ENCODE assay signal across 17 mouse cellular contexts in genomic region chr13:84905994-84906393, GRCm38 (mm10).
A peak's percentile ranks its signal among the peaks of the same experiment; 100 is the strongest.
DNase-seq lines count a peak whose midpoint lies in the region; ATAC-seq and TF ChIP-seq lines count a peak whose summit lies in the region.
"Had no signal": no experiment of that assay in that cellular context is flagged by ENCODE, and none has a peak within 500 bp of the region (broad histone marks: within the 10 kb centered on the region; RNA-seq: fewer than 3 reads in every experiment).

No protein-coding gene starts in this region.

- no peaks in the 10 kb centered on the region for H3K27me3 ChIP-seq in midbrain, embryonic 11.5 days (ENCODE audit: control insufficient read depth, insufficient read depth, low read length)
- H3K27me3 ChIP-seq in midbrain, embryonic 10.5 days (ENCODE audit: low read depth, poor library complexity, severe bottlenecking) = no peaks in the 10 kb centered on the region
- no peaks in the 10 kb centered on the region for H3K27me3 ChIP-seq in forebrain, postnatal 0 days (ENCODE audit: insufficient read depth, low read length)
- H3K27me3 ChIP-seq in midbrain, embryonic 14.5 days (ENCODE audit: control insufficient read depth, insufficient read depth, low read length) = no peaks in the 10 kb centered on the region
- H3K27me3 ChIP-seq in kidney, embryonic 15.5 days = no peaks in the 10 kb centered on the region
- H3K27me3 ChIP-seq: liver, embryonic 12.5 days; lung, embryonic 15.5 days had no signal

- no peaks in the 10 kb centered on the region for H3K9me3 ChIP-seq in midbrain, embryonic 11.5 days (ENCODE audit: control insufficient read depth, low read length)
- H3K9me3 ChIP-seq in midbrain, embryonic 10.5 days (replicated peaks) = no peaks in the 10 kb centered on the region
- no peaks in the 10 kb centered on the region for H3K9me3 ChIP-seq in forebrain, postnatal 0 days (ENCODE audit: low read length)
- H3K9me3 ChIP-seq in midbrain, embryonic 14.5 days (ENCODE audit: control insufficient read depth, low read length) = no peaks in the 10 kb centered on the region
- no peaks in the 10 kb centered on the region for H3K9me3 ChIP-seq in kidney, embryonic 15.5 days (replicated peaks)
- H3K9me3 ChIP-seq: limb, embryonic 10.5 days; liver, embryonic 12.5 days; lung, embryonic 15.5 days had no signal

- DNase-seq in midbrain, embryonic 11.5 days (ENCODE audit: low spot score, missing footprints) = no peak
- DNase-seq in midbrain, embryonic 10.5 days (ENCODE audit: low spot score) = no peak
- DNase-seq in forebrain, postnatal 0 days = no peak
- DNase-seq in midbrain, embryonic 14.5 days = peak; percentile 67
- DNase-seq in urinary bladder, postnatal 25 days (ENCODE audit: low spot score) = no peak
- no peak for DNase-seq in ovary, postnatal 14 days (ENCODE audit: low spot score)
- DNase-seq: B cell, adult 2 months; cerebellum, adult 8-10 months; embryo, embryonic 11 days; kidney, adult 8-10 months; kidney, postnatal 4 days; thymus, postnatal 36 days had no signal

- H3K4me3 ChIP-seq in midbrain, embryonic 11.5 days (ENCODE audit: low read depth, low read length) = no peak overlapping the region
- H3K4me3 ChIP-seq in midbrain, embryonic 10.5 days = no peak overlapping the region
- H3K4me3 ChIP-seq in forebrain, postnatal 0 days (ENCODE audit: low read depth, low read length) = peak overlapping the region; percentile 28
- no peak overlapping the region; the same call in 1 of the 2 replicates for H3K4me3 ChIP-seq in midbrain, embryonic 14.5 days (replicated peaks; ENCODE audit: low read depth, low read length)
- no peak overlapping the region for H3K4me3 ChIP-seq in kidney, embryonic 15.5 days (replicated peaks)
- H3K4me3 ChIP-seq: limb, embryonic 10.5 days; liver, embryonic 12.5 days; lung, embryonic 15.5 days had no signal

- no peaks in the 10 kb centered on the region for H3K36me3 ChIP-seq in midbrain, embryonic 11.5 days (ENCODE audit: control insufficient read depth, insufficient read depth, low read length)
- no peaks in the 10 kb centered on the region for H3K36me3 ChIP-seq in midbrain, embryonic 10.5 days
- H3K36me3 ChIP-seq in forebrain, postnatal 0 days (ENCODE audit: insufficient read depth) = no peaks in the 10 kb centered on the region
- no peaks in the 10 kb centered on the region for H3K36me3 ChIP-seq in midbrain, embryonic 14.5 days (ENCODE audit: control insufficient read depth, insufficient read depth, low read length)
- no peaks in the 10 kb centered on the region for H3K36me3 ChIP-seq in kidney, embryonic 15.5 days
- H3K36me3 ChIP-seq: limb, embryonic 10.5 days; liver, embryonic 12.5 days; lung, embryonic 15.5 days had no signal

- ATAC-seq in midbrain, embryonic 11.5 days (ENCODE audit: low FRiP score) = peak; percentile 86
- peak; percentile 72 for ATAC-seq in forebrain, postnatal 0 days
- ATAC-seq in midbrain, embryonic 14.5 days (ENCODE audit: low FRiP score, low TSS enrichment) = peak; percentile 85
- ATAC-seq in kidney, embryonic 15.5 days (replicated peaks; ENCODE audit: low FRiP score) = no peak
- ATAC-seq: liver, embryonic 12.5 days had no signal

- no peaks in the 10 kb centered on the region for H3K4me1 ChIP-seq in midbrain, embryonic 11.5 days (ENCODE audit: control insufficient read depth, insufficient read depth, low read length)
- no peaks in the 10 kb centered on the region for H3K4me1 ChIP-seq in midbrain, embryonic 10.5 days
- H3K4me1 ChIP-seq in forebrain, postnatal 0 days (ENCODE audit: insufficient read depth) = no peaks in the 10 kb centered on the region; the same call in 1 of the 2 replicates
- H3K4me1 ChIP-seq in midbrain, embryonic 14.5 days (ENCODE audit: control insufficient read depth, insufficient read depth, low read length) = no peaks in the 10 kb centered on the region
- H3K4me1 ChIP-seq in kidney, embryonic 15.5 days = no peaks in the 10 kb centered on the region
- H3K4me1 ChIP-seq: limb, embryonic 10.5 days; liver, embryonic 12.5 days; lung, embryonic 15.5 days had no signal

- no peak for TF ChIP-seq CTCF in forebrain, postnatal 0 days (IDR thresholded peaks at IDR 0.05; ENCODE audit: low read depth)

- 67% methylated on average over 3 of the region's 3 CpGs for WGBS in midbrain, embryonic 11.5 days
- 72% methylated on average over 3 of the region's 3 CpGs for WGBS in midbrain, embryonic 10.5 days
- 15% methylated on average over 3 of the region's 3 CpGs for WGBS in forebrain, postnatal 0 days
- WGBS in midbrain, embryonic 14.5 days = 35% methylated on average over 3 of the region's 3 CpGs
- 60% methylated on average over 3 of the region's 3 CpGs for WGBS in kidney, embryonic 15.5 days

- H3K9ac ChIP-seq in midbrain, embryonic 11.5 days (ENCODE audit: low read length) = no peak overlapping the region
- peak overlapping the region; percentile 32; the same call in 1 of the 2 replicates for H3K9ac ChIP-seq in forebrain, postnatal 0 days
- no peak overlapping the region for H3K9ac ChIP-seq in midbrain, embryonic 14.5 days (replicated peaks; ENCODE audit: low read length)
- H3K9ac ChIP-seq in kidney, embryonic 15.5 days = no peak overlapping the region
- H3K9ac ChIP-seq: liver, embryonic 12.5 days; lung, embryonic 15.5 days had no signal

- H3K27ac ChIP-seq in midbrain, embryonic 11.5 days (ENCODE audit: low read depth, low read length) = no peak overlapping the region
- H3K27ac ChIP-seq in midbrain, embryonic 10.5 days (replicated peaks) = no peak overlapping the region
- peak overlapping the region; percentile 65 for H3K27ac ChIP-seq in forebrain, postnatal 0 days (ENCODE audit: low read depth, low read length)
- peak overlapping the region; percentile 68 for H3K27ac ChIP-seq in midbrain, embryonic 14.5 days (replicated peaks; ENCODE audit: low read depth, low read length)
- no peak overlapping the region for H3K27ac ChIP-seq in kidney, embryonic 15.5 days
- H3K27ac ChIP-seq: limb, embryonic 10.5 days; liver, embryonic 12.5 days; lung, embryonic 15.5 days; stomach, postnatal 0 days had no signal

- no peak overlapping the region for H3K4me2 ChIP-seq in midbrain, embryonic 11.5 days
- H3K4me2 ChIP-seq in forebrain, postnatal 0 days (ENCODE audit: low read depth) = peak overlapping the region; percentile 34
- peak overlapping the region; percentile 41 for H3K4me2 ChIP-seq in midbrain, embryonic 14.5 days (ENCODE audit: low read length)
- H3K4me2 ChIP-seq in kidney, embryonic 15.5 days = no peak overlapping the region
- H3K4me2 ChIP-seq: liver, embryonic 12.5 days; lung, embryonic 15.5 days had no signal

Comparison
In these comparisons a context has a peak if more than half of its experiments do, and no peak if none do; other contexts are left out.
1. H3K27ac ChIP-seq: peak in forebrain, postnatal 0 days (single experiment) and midbrain, embryonic 14.5 days (single experiment); none in midbrain, embryonic 11.5 days (single experiment), midbrain, embryonic 10.5 days (single experiment) and kidney, embryonic 15.5 days (single experiment).
2. H3K4me2 ChIP-seq: peak in forebrain, postnatal 0 days (single experiment) and midbrain, embryonic 14.5 days (single experiment); none in midbrain, embryonic 11.5 days (single experiment) and kidney, embryonic 15.5 days (single experiment).